Mouse (Mus musculus) brain, embryonic 14.5 days (tissue): ENCODE measurements at regions not wholly inside any gene's neighbourhood (a gene's known extent, or its start where the extent isn't known, plus 50 kb on each side); places are given as distances from the start of the nearest gene placed in this dataset.

Source experiments
- CTCF ChIP-seq: fragments of 200-500 bp; IDR thresholded peaks from 2 replicates; pipeline ENCODE4 v1.5.1; 2012; ENCODE audit warnings: inconsistent platforms, mild to moderate bottlenecking, moderate library complexity, borderline replicate concordance; ENCODE audit not compliant: insufficient read depth, insufficient read length; ENCODE audit errors: extremely low read depth
- POLR2A ChIP-seq: fragments of 200-500 bp; IDR thresholded peaks from 2 replicates; pipeline ENCODE4 v1.6.1; 2012; ENCODE audit warnings: mild to moderate bottlenecking, inconsistent platforms, borderline replicate concordance; ENCODE audit not compliant: poor library complexity, insufficient read depth, insufficient read length, severe bottlenecking; ENCODE audit errors: extremely low read depth

DNA sequence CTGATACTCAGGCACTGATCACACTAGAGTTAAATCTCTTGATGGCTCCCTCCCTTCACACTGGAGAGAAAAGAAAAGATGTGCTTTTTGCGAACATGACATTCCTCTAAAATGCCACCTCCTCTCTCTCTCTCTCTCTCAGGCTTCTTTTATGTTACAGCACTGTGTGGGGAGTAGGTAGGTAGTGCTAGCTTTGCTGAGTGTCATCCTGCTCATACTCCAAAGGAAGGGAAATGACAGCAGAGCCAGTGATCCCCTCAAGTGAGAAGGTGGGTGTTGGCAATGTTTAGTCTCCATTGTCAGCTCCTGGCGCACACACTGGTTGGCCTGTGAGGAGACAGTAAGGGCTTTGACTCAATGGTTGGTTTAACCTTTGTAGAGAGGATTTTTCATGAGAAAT, 84.0 kb upstream of the Shisa6 start:
- TF ChIP-seq POLR2A, result no peak
- no peak for TF ChIP-seq CTCF
